Mouse (Mus musculus) adrenal gland, postnatal 14 days (tissue): ENCODE results near the gene Gm8068. TPM values are rescaled to one million over a fixed set of nuclear protein-coding genes. Genes with fewer than 3 reads are reported as not detected.
"Not testable (repeated sequence)": the region's sequence is repeated elsewhere in the genome, so short reads cannot be mapped to it uniquely, and the experiment has no call there.

Source experiments
- DNase-seq: peaks from one replicate; pipeline ENCODE4 v3.0.0; 2021; ENCODE audit warnings: mixed read lengths
- long read RNA-seq, 2 experiments: library from polyadenylated mRNA; stranded (forward); transcript quantifications; one replicate each; pipeline ENCODE4 v2.0.0; 2021
- total RNA-seq: library from RNA; stranded (reverse); gene quantifications from 2 replicates; pipeline ENCODE4 v1.2.3, GENCODE M21; 2021

Gene Gm8068
- not detected in 2 replicates for total RNA-seq
- long read RNA-seq, experiment 1 = 0 reads
- long read RNA-seq, experiment 2 = 0 reads

- DNase-seq = not testable (repeated sequence)
Observed at GRCm38 (mm10) chr14:41701785-41702184, at the start of gene Gm8068. Gene Gm8068, minus strand, starts transcription at chr14:41701885.

GRCm38 (mm10) chr14:41750514-41750913 is 48.8 kb upstream of the Gm8068 start, which contains the start of gene Gm7929:
Gene Gm7929, minus strand, starts transcription at chr14:41750614.
- DNase-seq = not testable (repeated sequence)

- not testable (repeated sequence) for DNase-seq
Observed at GRCm38 (mm10) chr14:41723437-41723836, 21.8 kb upstream of the Gm8068 start.

- not testable (repeated sequence) for DNase-seq
Observed at GRCm38 (mm10) chr14:41717180-41717579, 15.5 kb upstream of the Gm8068 start.

GRCm38 (mm10) chr14:41648176-41648575 is 53.5 kb downstream of the Gm8068 start:
- DNase-seq = not testable (repeated sequence)

Other genes with a start within 250 kb of the Gm8068 start
- not detected in 2 replicates for gene Gm7954, start 248.4 kb downstream of the Gm8068 start, total RNA-seq
- gene Gm3486, start 212.4 kb downstream of the Gm8068 start, total RNA-seq = not detected in 2 replicates
- gene Gm7970, start 146.3 kb downstream of the Gm8068 start, total RNA-seq = not detected in 2 replicates
- not detected in 2 replicates for gene 1700049E17Rik2, start 128.7 kb downstream of the Gm8068 start, total RNA-seq
- gene Gm3072, start 77.3 kb downstream of the Gm8068 start, total RNA-seq = not detected in 2 replicates
- gene Gm3676, start 55.4 kb downstream of the Gm8068 start, total RNA-seq = not detected in 2 replicates
- not detected in 2 replicates for gene Gm7929, start 48.7 kb upstream of the Gm8068 start, total RNA-seq
- gene Gm47189, start 70.6 kb upstream of the Gm8068 start, total RNA-seq = not detected in 2 replicates
- gene Gm7980, start 205.4 kb upstream of the Gm8068 start, total RNA-seq = not detected in 2 replicates
- gene 1700049E17Rik1, start 223.1 kb upstream of the Gm8068 start, total RNA-seq = not detected in 2 replicates
- not detected in 2 replicates for gene 1700024B05Rik, start 242.1 kb upstream of the Gm8068 start, total RNA-seq